Mouse (Mus musculus): ENCODE measurements at regions not wholly inside any gene's neighbourhood (a gene's known extent, or its start where the extent isn't known, plus 50 kb on each side); places are given as distances from the start of the nearest gene placed in this dataset.
"Not testable (repeated sequence)": the region's sequence is repeated elsewhere in the genome, so short reads cannot be mapped to it uniquely, and the experiment has no call there.

DNA sequence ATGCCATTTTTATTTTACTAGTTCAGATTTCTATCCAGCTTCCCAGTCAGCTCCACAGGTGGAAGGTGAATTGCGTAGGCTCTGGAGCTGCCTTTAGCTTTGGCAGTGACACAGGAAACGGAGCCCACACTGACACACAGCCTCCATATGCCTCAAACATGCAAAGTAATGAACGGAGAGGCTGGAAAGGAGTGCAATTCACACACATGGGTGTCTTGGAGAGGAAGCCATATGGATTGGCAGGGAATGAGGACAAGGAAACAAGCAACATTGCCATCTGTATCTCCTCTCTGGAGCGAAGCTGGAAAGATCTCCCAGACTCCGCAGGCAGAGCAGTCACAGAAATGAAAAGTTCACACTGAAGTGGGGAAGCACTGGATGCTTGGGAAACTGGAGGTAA, 201.6 kb upstream of the 4930452B06Rik start:
- Histone ChIP-seq H3K36me3 (ENCODE audit: control insufficient read depth, insufficient read depth, low read length) (no peaks in the 10 kb centered on the region), H3K27ac (replicated peaks; ENCODE audit: low read depth, low read length) (no peak overlapping the region), H3K4me2 (replicated peaks; ENCODE audit: low read depth, low read length, severe bottlenecking) (no peak overlapping the region), H3K9ac (ENCODE audit: low read depth, low read length, severe bottlenecking) (no peak overlapping the region), H3K4me3 (replicated peaks; ENCODE audit: low read length) (no peak overlapping the region), H3K9me3 (ENCODE audit: control insufficient read depth, low read length) (no peaks in the 10 kb centered on the region), H3K27me3 (ENCODE audit: control insufficient read depth, insufficient read depth, low read length) (no peaks in the 10 kb centered on the region), H3K4me1 (ENCODE audit: control insufficient read depth, insufficient read depth, low read length) (no peaks in the 10 kb centered on the region)
- no peak for ATAC-seq (ENCODE audit: low FRiP score, low read depth)
- no peak for DNase-seq (ENCODE audit: low spot score)
- no peak for TF ChIP-seq POLR2A (IDR thresholded peaks at IDR 0.05; ENCODE audit: borderline replicate concordance, extremely low read depth, insufficient read depth, insufficient read length)
- 83% methylated on average over 5 of the region's 5 CpGs for WGBS

GRCm38 (mm10) chr14:8851572-8851971, 185.5 kb upstream of the 4930452B06Rik start:
- Histone ChIP-seq H3K4me3 (replicated peaks; ENCODE audit: low read length) (no peak overlapping the region), H3K9ac (ENCODE audit: low read depth, low read length, severe bottlenecking) (no peak overlapping the region), H3K36me3 (ENCODE audit: control insufficient read depth, insufficient read depth, low read length) (no peaks in the 10 kb centered on the region), H3K9me3 (ENCODE audit: control insufficient read depth, low read length) (no peaks in the 10 kb centered on the region), H3K27me3 (ENCODE audit: control insufficient read depth, insufficient read depth, low read length) (no peaks in the 10 kb centered on the region), H3K27ac (replicated peaks; ENCODE audit: low read depth, low read length) (no peak overlapping the region), H3K4me2 (replicated peaks; ENCODE audit: low read depth, low read length, severe bottlenecking) (no peak overlapping the region), H3K4me1 (ENCODE audit: control insufficient read depth, insufficient read depth, low read length) (no peaks in the 10 kb centered on the region)
- DNase-seq (ENCODE audit: low spot score) (no peak), ATAC-seq (ENCODE audit: low FRiP score, low read depth) (no peak)
- TF ChIP-seq POLR2A (IDR thresholded peaks at IDR 0.05; ENCODE audit: borderline replicate concordance, extremely low read depth, insufficient read depth, insufficient read length) = no peak

GRCm38 (mm10) chr14:8850208-8850607, 184.2 kb upstream of the 4930452B06Rik start:
- no peak overlapping the region for H3K9ac ChIP-seq (ENCODE audit: low read depth, low read length, severe bottlenecking)
- no peaks in the 10 kb centered on the region for H3K36me3 ChIP-seq (ENCODE audit: control insufficient read depth, insufficient read depth, low read length)
- H3K4me2 ChIP-seq (replicated peaks; ENCODE audit: low read depth, low read length, severe bottlenecking) = no peak overlapping the region
- H3K27me3 ChIP-seq (ENCODE audit: control insufficient read depth, insufficient read depth, low read length) = no peaks in the 10 kb centered on the region
- DNase-seq (ENCODE audit: low spot score) (no peak), ATAC-seq (ENCODE audit: low FRiP score, low read depth) (no peak)
- H3K27ac ChIP-seq (replicated peaks; ENCODE audit: low read depth, low read length) = no peak overlapping the region
- H3K4me3 ChIP-seq (replicated peaks; ENCODE audit: low read length) = no peak overlapping the region
- H3K9me3 ChIP-seq (ENCODE audit: control insufficient read depth, low read length) = no peaks in the 10 kb centered on the region
- TF ChIP-seq POLR2A (IDR thresholded peaks at IDR 0.05; ENCODE audit: borderline replicate concordance, extremely low read depth, insufficient read depth, insufficient read length) = no peak
- no peaks in the 10 kb centered on the region for H3K4me1 ChIP-seq (ENCODE audit: control insufficient read depth, insufficient read depth, low read length)

DNA sequence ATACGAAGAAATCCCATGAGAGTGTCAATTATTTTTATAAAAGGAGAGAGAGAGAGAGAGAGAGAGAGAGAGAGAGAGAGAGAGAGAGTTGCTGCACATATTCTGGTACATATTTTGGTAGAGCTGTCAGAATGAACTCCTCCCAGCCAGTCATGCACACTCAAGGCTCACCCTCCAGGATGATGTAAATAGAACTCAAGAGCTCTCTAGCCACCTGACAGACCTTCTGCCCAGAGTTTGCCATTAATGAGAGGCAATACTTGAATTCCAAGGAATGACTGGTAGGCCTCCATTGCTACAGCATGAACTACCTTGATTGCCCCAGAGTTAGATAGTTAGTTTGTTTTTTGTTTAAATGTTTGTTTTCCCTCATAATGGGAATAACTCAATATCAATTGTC, 167.5 kb upstream of the 4930452B06Rik start:
- DNase-seq (ENCODE audit: low spot score) = no peak
- Histone ChIP-seq H3K36me3 (ENCODE audit: control insufficient read depth, insufficient read depth, low read length) (no peaks in the 10 kb centered on the region), H3K4me1 (ENCODE audit: control insufficient read depth, insufficient read depth, low read length) (no peaks in the 10 kb centered on the region), H3K9ac (ENCODE audit: low read depth, low read length, severe bottlenecking) (no peak overlapping the region), H3K9me3 (ENCODE audit: control insufficient read depth, low read length) (no peaks in the 10 kb centered on the region), H3K27me3 (ENCODE audit: control insufficient read depth, insufficient read depth, low read length) (no peaks in the 10 kb centered on the region), H3K27ac (replicated peaks; ENCODE audit: low read depth, low read length) (no peak overlapping the region), H3K4me2 (replicated peaks; ENCODE audit: low read depth, low read length, severe bottlenecking) (no peak overlapping the region), H3K4me3 (replicated peaks; ENCODE audit: low read length) (no peak overlapping the region)
- WGBS = 76% methylated on average over 1 of the region's 1 CpGs
- ATAC-seq (ENCODE audit: low FRiP score, low read depth) = no peak
- TF ChIP-seq POLR2A (IDR thresholded peaks at IDR 0.05; ENCODE audit: borderline replicate concordance, extremely low read depth, insufficient read depth, insufficient read length) = no peak

- H3K9me3 ChIP-seq (ENCODE audit: control insufficient read depth, low read length); H3K4me1 ChIP-seq (ENCODE audit: control insufficient read depth, insufficient read depth, low read length); H3K27ac ChIP-seq (replicated peaks; ENCODE audit: low read depth, low read length); H3K36me3 ChIP-seq (ENCODE audit: control insufficient read depth, insufficient read depth, low read length); H3K4me2 ChIP-seq (replicated peaks; ENCODE audit: low read depth, low read length, severe bottlenecking); H3K9ac ChIP-seq (ENCODE audit: low read depth, low read length, severe bottlenecking); H3K27me3 ChIP-seq (ENCODE audit: control insufficient read depth, insufficient read depth, low read length); H3K4me3 ChIP-seq (replicated peaks; ENCODE audit: low read length); DNase-seq (ENCODE audit: low spot score); ATAC-seq (ENCODE audit: low FRiP score, low read depth): not testable (repeated sequence)
- WGBS = 66% methylated on average over 23 of the region's 23 CpGs
Observed at GRCm38 (mm10) chr14:8800217-8800616, 134.2 kb upstream of the 4930452B06Rik start.

- H3K4me3 ChIP-seq (replicated peaks; ENCODE audit: low read length) = no peak overlapping the region
- no peaks in the 10 kb centered on the region for H3K4me1 ChIP-seq (ENCODE audit: control insufficient read depth, insufficient read depth, low read length)
- 62% methylated on average over 1 of the region's 1 CpGs for WGBS
- no peak for TF ChIP-seq POLR2A (IDR thresholded peaks at IDR 0.05; ENCODE audit: borderline replicate concordance, extremely low read depth, insufficient read depth, insufficient read length)
- no peaks in the 10 kb centered on the region for H3K36me3 ChIP-seq (ENCODE audit: control insufficient read depth, insufficient read depth, low read length)
- ATAC-seq (ENCODE audit: low FRiP score, low read depth) (peak; percentile 55; the same call in 1 of the 2 replicates), DNase-seq (ENCODE audit: low spot score) (peak; percentile 7)
- no peak overlapping the region for H3K4me2 ChIP-seq (replicated peaks; ENCODE audit: low read depth, low read length, severe bottlenecking)
- no peaks in the 10 kb centered on the region for H3K9me3 ChIP-seq (ENCODE audit: control insufficient read depth, low read length)
- H3K27me3 ChIP-seq (ENCODE audit: control insufficient read depth, insufficient read depth, low read length) = no peaks in the 10 kb centered on the region
- no peak overlapping the region for H3K9ac ChIP-seq (ENCODE audit: low read depth, low read length, severe bottlenecking)
- no peak overlapping the region for H3K27ac ChIP-seq (replicated peaks; ENCODE audit: low read depth, low read length)
Observed at GRCm38 (mm10) chr14:8789348-8789747, 123.3 kb upstream of the 4930452B06Rik start.
